Mouse (Mus musculus): ENCODE data around the gene Helt. TPM values are rescaled to one million over a fixed set of nuclear protein-coding genes. Genes with fewer than 3 reads are reported as not detected.

The Helt gene
- polyA plus RNA-seq, 1 experiment from 2014 or later: 32.2 TPM

GRCm38 (mm10) chr8:46257921-46258682, 36.4 kb downstream of the Helt start:
- Histone ChIP-seq H3K9me3 (replicated peaks) (no peaks in the 10 kb centered on the region; the same call in 1 of the 2 replicates), H3K27ac (replicated peaks) (peak overlapping the region; percentile 47), H3K4me1 (peaks cover 17% of the 10 kb centered on the region), H3K36me3 (no peaks in the 10 kb centered on the region), H3K4me3 (peak overlapping the region; percentile 28; the same call in 1 of the 2 replicates), H3K27me3 (ENCODE audit: low read depth, poor library complexity, severe bottlenecking) (peaks cover 69% of the 10 kb centered on the region)
- 18% methylated on average over 19 of the region's 19 CpGs for WGBS
- peak; percentile 66 for DNase-seq (ENCODE audit: low spot score)

DNA sequence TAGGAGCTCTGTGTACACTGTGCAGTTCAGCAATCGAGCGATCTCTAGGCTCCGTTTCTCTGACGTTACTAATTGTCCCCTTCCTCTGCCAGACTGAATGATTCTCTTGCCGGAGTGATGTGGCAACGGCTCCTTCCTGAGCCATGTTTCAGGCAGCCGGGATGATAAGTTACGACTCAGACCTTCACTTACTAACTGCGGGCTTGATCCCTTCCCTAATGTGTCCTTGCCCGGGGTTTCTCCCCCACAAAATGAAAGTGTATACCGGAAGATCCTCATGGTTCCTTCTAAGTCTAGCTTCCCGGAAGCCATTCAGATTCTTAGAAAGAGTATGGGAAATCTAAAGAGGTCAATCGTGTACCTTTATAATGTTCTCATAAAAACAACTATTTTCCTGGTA, 42.0 kb downstream of the Helt start:
- H3K4me3 ChIP-seq: no peak overlapping the region
- no peaks in the 10 kb centered on the region for H3K36me3 ChIP-seq
- DNase-seq (ENCODE audit: low spot score): no peak
- peaks cover 19% of the 10 kb centered on the region for H3K4me1 ChIP-seq
- no peaks in the 10 kb centered on the region; the same call in 1 of the 2 replicates for H3K9me3 ChIP-seq (replicated peaks)
- no peak overlapping the region for H3K27ac ChIP-seq (replicated peaks)
- 86% methylated on average over 13 of the region's 13 CpGs for WGBS
- peaks cover 89% of the 10 kb centered on the region for H3K27me3 ChIP-seq (ENCODE audit: low read depth, poor library complexity, severe bottlenecking)

GRCm38 (mm10) chr8:46251561-46251960, 42.9 kb downstream of the Helt start:
- 0 out of 2 replicates have a peak overlapping the region, but pooled peaks have one; percentile 5 for H3K27ac ChIP-seq (replicated peaks)
- no peaks in the 10 kb centered on the region; the same call in 1 of the 2 replicates for H3K9me3 ChIP-seq (replicated peaks)
- DNase-seq (ENCODE audit: low spot score): no peak
- no peaks in the 10 kb centered on the region for H3K36me3 ChIP-seq
- 59% methylated on average over 10 of the region's 10 CpGs for WGBS
- peaks cover 26% of the 10 kb centered on the region for H3K4me1 ChIP-seq
- H3K27me3 ChIP-seq (ENCODE audit: low read depth, poor library complexity, severe bottlenecking): peaks cover 95% of the 10 kb centered on the region
- H3K4me3 ChIP-seq: no peak overlapping the region

DNA sequence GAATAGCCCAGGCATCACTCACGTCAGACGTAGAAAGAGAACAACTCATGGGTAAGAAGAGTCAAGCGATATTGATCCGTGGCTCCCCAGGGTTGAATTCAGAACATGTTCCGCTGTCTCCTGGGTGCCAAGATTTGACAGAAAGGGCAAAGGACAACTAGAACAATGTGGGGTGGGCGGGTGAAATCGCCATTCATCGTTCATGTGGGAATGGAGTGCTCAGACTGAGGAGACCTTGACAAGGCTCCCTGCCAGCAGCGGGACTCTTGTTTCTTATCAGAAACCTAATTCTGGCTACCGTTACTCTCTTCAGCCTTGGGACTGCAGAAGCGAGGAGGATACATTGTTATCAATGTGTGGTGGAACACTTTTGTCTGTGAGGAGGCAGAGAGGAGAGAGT, 48.1 kb downstream of the Helt start:
- Histone ChIP-seq H3K27me3 (ENCODE audit: low read depth, poor library complexity, severe bottlenecking) (peaks cover 95% of the 10 kb centered on the region), H3K36me3 (no peaks in the 10 kb centered on the region), H3K4me1 (peaks cover 26% of the 10 kb centered on the region), H3K4me3 (no peak overlapping the region), H3K27ac (replicated peaks) (no peak overlapping the region), H3K9me3 (replicated peaks) (no peaks in the 10 kb centered on the region; the same call in 1 of the 2 replicates)
- WGBS: 41% methylated on average over 11 of the region's 11 CpGs
- DNase-seq (ENCODE audit: low spot score): peak; percentile 69

- no peak overlapping the region for H3K27ac ChIP-seq (replicated peaks)
- WGBS: 43% methylated on average over 7 of the region's 7 CpGs
- no peak for DNase-seq (ENCODE audit: low spot score)
- no peaks in the 10 kb centered on the region for H3K9me3 ChIP-seq (replicated peaks)
- H3K4me3 ChIP-seq: no peak overlapping the region
- H3K27me3 ChIP-seq (ENCODE audit: low read depth, poor library complexity, severe bottlenecking): peaks cover 88% of the 10 kb centered on the region
- H3K4me1 ChIP-seq: peaks cover 22% of the 10 kb centered on the region
- no peaks in the 10 kb centered on the region for H3K36me3 ChIP-seq
These were observed 51.5 kb downstream of the Helt start for GRCm38 (mm10) chr8:46242946-46243345.

Other genes starting within 250 kb of the Helt start
- 19.7 and 21.5 TPM in 2 replicates for gene Cfap97, start 142.9 kb downstream of the Helt start, polyA plus RNA-seq (2016; fragmentation: Nextera tagmentation; extraction: Ambion mirVana)
- 4.5 and 4.9 TPM in 2 replicates for gene Snx25, start 142.5 kb downstream of the Helt start, polyA plus RNA-seq (2016; fragmentation: Nextera tagmentation; extraction: Ambion mirVana)
- 505 and 511 TPM in 2 replicates for gene Slc25a4, start 83.4 kb downstream of the Helt start, polyA plus RNA-seq (2016; fragmentation: Nextera tagmentation; extraction: Ambion mirVana)
- 6.8 and 6.9 TPM in 2 replicates for gene Acsl1, start 176.4 kb upstream of the Helt start, polyA plus RNA-seq (2016; fragmentation: Nextera tagmentation; extraction: Ambion mirVana)

Data from midbrain, embryonic 10.5 days (tissue).